Mouse (Mus musculus): ENCODE data around the gene Trim42. TPM values are rescaled to one million over a fixed set of nuclear protein-coding genes. Genes with fewer than 3 reads are reported as not detected.

Gene Trim42
- polyA plus RNA-seq, 1 experiment: not detected

DNA sequence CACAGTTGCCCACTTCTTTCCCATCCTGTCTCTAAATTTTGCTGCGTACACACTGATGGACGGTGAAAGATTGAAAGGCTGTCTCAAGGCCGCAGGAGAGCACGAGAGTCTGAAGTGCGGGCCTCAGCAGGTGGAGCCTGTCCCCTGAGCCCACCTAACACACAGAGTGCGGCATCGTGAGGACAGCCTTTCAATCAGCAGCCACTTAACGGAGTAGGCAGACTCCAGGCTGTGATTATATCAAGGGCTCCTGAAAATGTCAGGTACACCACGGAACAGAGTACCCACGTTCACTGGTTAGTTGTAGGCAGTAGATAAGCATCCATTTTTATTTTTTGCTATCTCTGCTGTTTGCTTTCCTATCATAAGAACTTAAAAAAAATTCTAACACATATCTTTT is 47.6 kb downstream of the Trim42 start:
- Histone ChIP-seq H3K27me3 (ENCODE audit: control insufficient read depth, insufficient read depth, low read length) (no peaks in the 10 kb centered on the region), H3K27ac (ENCODE audit: insufficient read depth, low read depth, low read length) (no peak overlapping the region), H3K4me3 (ENCODE audit: low read depth, low read length) (no peak overlapping the region), H3K4me1 (ENCODE audit: control insufficient read depth, insufficient read depth, insufficient read length, low read length) (no peaks in the 10 kb centered on the region), H3K36me3 (ENCODE audit: control insufficient read depth, insufficient read depth, low read length) (no peaks in the 10 kb centered on the region)
- TF ChIP-seq CTCF (IDR thresholded peaks at IDR 0.05; ENCODE audit: extremely low read depth, insufficient read length, insufficient replicate concordance, low read depth, low read length) (no peak), POLR2A (IDR thresholded peaks at IDR 0.05; ENCODE audit: low read depth, low read length) (no peak)
- WGBS: 74% methylated on average over 10 of the region's 10 CpGs

DNA sequence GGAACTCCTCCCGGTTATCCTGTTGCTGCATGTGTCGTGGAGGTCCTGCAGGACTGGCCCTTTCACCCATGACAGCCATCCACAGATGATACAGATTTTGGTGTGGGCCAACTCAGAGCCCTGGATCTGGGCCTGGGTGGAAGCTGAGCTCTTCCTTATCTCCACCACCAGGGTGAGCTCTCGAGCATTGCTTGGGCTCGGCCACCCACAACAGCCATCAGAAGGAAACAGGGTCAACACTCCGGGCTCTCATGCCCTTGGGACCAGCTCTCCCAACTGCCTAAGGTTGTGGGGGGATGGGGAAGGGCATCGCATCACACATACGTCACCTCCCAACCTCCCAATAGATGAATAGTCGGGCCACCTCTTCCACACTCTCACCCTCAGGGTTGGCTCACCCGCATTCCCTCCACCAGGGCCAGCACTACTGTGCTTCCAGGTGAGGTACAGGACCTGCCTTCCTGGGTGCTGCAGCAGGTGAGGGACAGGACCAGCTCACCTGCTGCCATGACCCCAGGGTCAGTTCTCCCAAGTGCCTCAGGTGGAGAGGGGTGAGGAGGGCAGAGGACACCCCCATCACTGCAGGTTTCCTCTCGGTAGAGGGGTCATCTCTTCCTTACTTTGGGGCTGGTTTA is 54.2 kb downstream of the Trim42 start:
- H3K4me1 ChIP-seq (ENCODE audit: control insufficient read depth, insufficient read depth, insufficient read length, low read length): no peaks in the 10 kb centered on the region
- WGBS: 57% methylated on average over 10 of the region's 10 CpGs
- H3K27me3 ChIP-seq (ENCODE audit: control insufficient read depth, insufficient read depth, low read length): no peaks in the 10 kb centered on the region
- H3K27ac ChIP-seq (ENCODE audit: insufficient read depth, low read depth, low read length): no peak overlapping the region
- TF ChIP-seq CTCF (IDR thresholded peaks at IDR 0.05; ENCODE audit: extremely low read depth, insufficient read length, insufficient replicate concordance, low read depth, low read length): peak; percentile 45; the same call in 1 of the 2 replicates
- no peak for TF ChIP-seq POLR2A (IDR thresholded peaks at IDR 0.05; ENCODE audit: low read depth, low read length)
- H3K36me3 ChIP-seq (ENCODE audit: control insufficient read depth, insufficient read depth, low read length): no peaks in the 10 kb centered on the region
- H3K4me3 ChIP-seq (ENCODE audit: low read depth, low read length): no peak overlapping the region

DNA sequence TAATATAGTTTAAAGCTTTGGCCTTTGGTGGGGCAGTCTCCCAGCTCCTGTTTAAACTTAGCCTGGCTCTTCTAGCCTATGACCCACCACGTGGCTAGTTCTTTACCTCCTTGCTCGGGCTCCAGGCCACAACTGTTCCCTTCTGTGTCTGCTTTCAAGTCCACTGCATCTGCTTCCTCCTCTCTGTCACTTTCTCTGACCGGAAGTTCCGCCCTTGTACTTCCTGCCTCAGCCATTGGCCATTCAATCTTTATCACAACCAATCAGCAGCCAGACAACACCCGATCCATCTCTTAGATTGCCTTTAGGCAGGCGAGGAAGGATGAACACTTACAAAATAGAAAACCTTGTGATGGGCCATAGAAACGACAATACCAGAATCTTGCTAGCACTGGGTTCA is 58.1 kb downstream of the Trim42 start:
- 78% methylated on average over 7 of the region's 7 CpGs for WGBS
- no peak overlapping the region for H3K4me3 ChIP-seq (ENCODE audit: low read depth, low read length)
- no peaks in the 10 kb centered on the region for H3K27me3 ChIP-seq (ENCODE audit: control insufficient read depth, insufficient read depth, low read length)
- no peak for TF ChIP-seq CTCF (IDR thresholded peaks at IDR 0.05; ENCODE audit: extremely low read depth, insufficient read length, insufficient replicate concordance, low read depth, low read length)
- H3K27ac ChIP-seq (ENCODE audit: insufficient read depth, low read depth, low read length): no peak overlapping the region
- H3K36me3 ChIP-seq (ENCODE audit: control insufficient read depth, insufficient read depth, low read length): no peaks in the 10 kb centered on the region
- H3K4me1 ChIP-seq (ENCODE audit: control insufficient read depth, insufficient read depth, insufficient read length, low read length): peaks cover 3% of the 10 kb centered on the region; the same call in 1 of the 2 replicates

DNA sequence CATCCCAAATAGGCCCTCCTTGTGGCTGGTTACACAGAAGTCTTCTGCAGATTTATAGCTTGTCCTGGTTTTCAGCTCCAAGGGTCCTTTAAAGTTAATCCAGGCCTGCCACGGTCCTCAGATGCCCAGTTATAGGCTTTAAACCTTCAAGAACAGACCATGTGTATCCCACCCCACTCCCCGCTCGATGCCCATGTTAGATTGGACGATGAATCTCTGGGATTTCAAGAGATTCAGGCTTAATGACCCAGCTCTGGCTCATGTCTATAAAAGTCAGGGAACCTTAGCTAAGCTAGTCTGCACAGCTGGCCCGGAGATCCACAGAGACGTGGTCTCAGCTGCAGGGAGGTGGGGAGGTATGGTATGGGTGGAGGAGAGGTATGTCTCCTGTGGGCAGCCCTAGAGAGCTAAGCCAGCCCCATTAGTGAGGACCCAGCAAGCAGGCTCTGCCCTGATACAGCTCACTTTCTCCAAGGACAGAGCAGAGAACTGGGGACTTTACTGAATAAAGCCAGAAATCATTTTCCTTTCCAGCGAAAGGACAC is 60.2 kb downstream of the Trim42 start:
- no peak overlapping the region for H3K4me3 ChIP-seq (ENCODE audit: low read depth, low read length)
- WGBS: 89% methylated on average over 7 of the region's 7 CpGs
- H3K27me3 ChIP-seq (ENCODE audit: control insufficient read depth, insufficient read depth, low read length): no peaks in the 10 kb centered on the region
- H3K36me3 ChIP-seq (ENCODE audit: control insufficient read depth, insufficient read depth, low read length): no peaks in the 10 kb centered on the region
- TF ChIP-seq POLR2A (IDR thresholded peaks at IDR 0.05; ENCODE audit: low read depth, low read length): no peak
- no peak for TF ChIP-seq CTCF (IDR thresholded peaks at IDR 0.05; ENCODE audit: extremely low read depth, insufficient read length, insufficient replicate concordance, low read depth, low read length)
- H3K4me1 ChIP-seq (ENCODE audit: control insufficient read depth, insufficient read depth, insufficient read length, low read length): peaks cover 3% of the 10 kb centered on the region; the same call in 1 of the 2 replicates
- H3K27ac ChIP-seq (ENCODE audit: insufficient read depth, low read depth, low read length): no peak overlapping the region

DNA sequence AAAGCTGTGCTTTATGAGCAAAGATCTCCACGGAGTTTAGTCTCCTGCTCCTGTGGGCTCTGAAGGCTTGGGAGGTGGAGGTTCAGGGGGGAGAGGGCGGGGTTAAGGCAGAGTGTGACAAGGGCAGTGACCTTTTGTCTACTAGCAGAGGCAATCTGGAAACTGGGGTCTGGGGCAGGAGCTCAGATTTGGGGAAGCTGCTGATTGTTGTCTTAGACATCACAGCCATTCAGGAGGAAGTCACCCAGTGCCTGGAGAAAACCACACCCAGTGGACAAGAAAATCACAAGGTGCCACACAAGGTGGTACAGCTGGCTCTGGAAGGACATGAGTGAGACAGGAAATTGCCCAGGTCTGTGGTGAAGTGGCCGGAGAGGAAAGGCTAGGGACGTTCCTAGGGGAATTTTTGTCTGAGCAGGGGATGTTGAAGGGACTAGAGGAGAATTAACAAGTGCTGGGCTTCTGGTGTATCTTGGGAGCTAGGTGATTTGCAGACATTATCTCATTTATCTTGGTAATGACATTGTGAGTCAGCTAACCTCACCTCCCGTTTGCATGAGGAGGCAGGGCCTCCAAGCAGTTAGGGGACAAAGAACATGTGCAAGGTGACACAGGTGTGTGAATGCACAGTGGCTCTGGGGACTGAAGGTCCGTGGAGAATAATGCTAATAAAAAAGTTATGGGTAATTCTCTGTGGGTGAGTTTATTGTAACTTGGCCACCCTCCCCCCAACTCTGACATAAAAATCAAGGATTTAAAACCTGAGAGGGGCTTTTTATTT is 61.9 kb downstream of the Trim42 start:
- Histone ChIP-seq H3K4me1 (ENCODE audit: control insufficient read depth, insufficient read depth, insufficient read length, low read length) (peaks cover 3% of the 10 kb centered on the region; the same call in 1 of the 2 replicates), H3K27me3 (ENCODE audit: control insufficient read depth, insufficient read depth, low read length) (no peaks in the 10 kb centered on the region), H3K36me3 (ENCODE audit: control insufficient read depth, insufficient read depth, low read length) (no peaks in the 10 kb centered on the region), H3K27ac (ENCODE audit: insufficient read depth, low read depth, low read length) (no peak overlapping the region), H3K4me3 (ENCODE audit: low read depth, low read length) (no peak overlapping the region)
- TF ChIP-seq CTCF (IDR thresholded peaks at IDR 0.05; ENCODE audit: extremely low read depth, insufficient read length, insufficient replicate concordance, low read depth, low read length): no peak
- no peak for TF ChIP-seq POLR2A (IDR thresholded peaks at IDR 0.05; ENCODE audit: low read depth, low read length)
- 20% methylated on average over 6 of the region's 6 CpGs for WGBS
